Mouse (Mus musculus): ENCODE measurements at regions not wholly inside any gene's neighbourhood (a gene's known extent, or its start where the extent isn't known, plus 50 kb on each side); places are given as distances from the start of the nearest gene placed in this dataset.

DNA sequence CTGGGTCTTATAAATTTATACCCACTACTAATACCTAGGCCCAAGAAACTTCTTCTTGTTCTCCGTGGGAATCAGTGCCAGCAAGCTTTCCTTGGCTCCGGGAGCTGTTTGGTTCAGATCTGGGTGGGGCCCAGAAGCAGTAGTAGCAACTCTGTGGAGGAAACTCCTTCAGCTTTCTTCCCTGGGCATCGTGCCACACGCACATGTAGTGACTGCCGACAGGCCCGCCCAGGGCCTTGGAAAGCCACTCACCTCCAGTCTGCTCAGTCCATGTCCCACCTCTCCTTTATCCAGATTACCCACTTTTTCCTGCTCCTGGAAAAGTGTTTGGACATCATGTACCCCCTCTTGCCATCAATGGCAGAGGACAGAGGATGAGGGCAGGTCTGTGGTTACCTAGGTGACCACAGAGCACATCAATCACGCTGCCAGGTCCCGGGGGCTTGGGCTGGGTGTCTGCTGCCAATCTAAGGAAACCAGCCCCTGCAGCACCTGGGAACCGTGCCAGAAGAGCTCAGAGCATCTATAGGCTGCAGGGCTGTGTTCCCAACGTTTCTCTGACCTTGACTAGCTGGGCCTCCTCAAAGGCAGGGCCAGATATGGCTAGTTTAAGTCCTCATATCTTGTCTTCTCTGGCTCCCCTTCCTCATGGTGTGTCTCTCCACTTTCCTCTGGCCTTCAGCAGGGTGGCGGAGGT lies 63.1 kb upstream of the Mef2a start:
- Histone ChIP-seq H3K9me3 (ENCODE audit: control insufficient read depth, low read length) (no peaks in the 10 kb centered on the region), H3K27ac (ENCODE audit: low read depth, low read length) (no peak overlapping the region), H3K27me3 (ENCODE audit: control insufficient read depth, insufficient read depth, low read length) (no peaks in the 10 kb centered on the region), H3K4me3 (ENCODE audit: low read length) (no peak overlapping the region), H3K9ac (ENCODE audit: low read depth, low read length) (no peak overlapping the region), H3K4me1 (ENCODE audit: control insufficient read depth, insufficient read depth, low read length) (no peaks in the 10 kb centered on the region), H3K4me2 (replicated peaks; ENCODE audit: low read depth, low read length) (no peak overlapping the region), H3K36me3 (ENCODE audit: control insufficient read depth, insufficient read depth, low read length) (no peaks in the 10 kb centered on the region)
- WGBS = 70% methylated on average over 11 of the region's 11 CpGs
- no peak for ATAC-seq (ENCODE audit: low FRiP score, low TSS enrichment)

DNA sequence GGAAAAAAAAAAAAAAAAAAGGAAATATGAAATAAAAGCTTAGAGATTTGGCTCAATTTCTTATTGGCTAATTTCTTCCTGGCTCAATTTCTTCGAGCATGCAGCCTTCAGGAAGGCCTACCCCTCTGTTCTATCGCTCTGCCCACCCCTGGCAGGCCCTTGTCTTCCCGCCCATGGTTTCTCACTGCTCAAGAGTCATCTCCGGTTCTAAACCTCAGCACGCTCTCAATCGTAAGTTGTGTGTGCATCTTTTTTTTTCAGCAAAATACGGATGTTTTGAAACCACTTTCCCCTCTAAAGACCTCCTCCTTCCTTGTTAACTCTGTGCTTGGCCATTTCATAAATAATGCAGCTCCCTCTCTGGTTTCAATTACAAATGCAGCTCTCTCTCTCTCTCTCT lies 58.3 kb upstream of the Mef2a start:
- WGBS = 84% methylated on average over 7 of the region's 7 CpGs
- Histone ChIP-seq H3K36me3 (ENCODE audit: control insufficient read depth, insufficient read depth, low read length) (no peaks in the 10 kb centered on the region), H3K27ac (ENCODE audit: low read depth, low read length) (no peak overlapping the region), H3K4me2 (replicated peaks; ENCODE audit: low read depth, low read length) (no peak overlapping the region), H3K9ac (ENCODE audit: low read depth, low read length) (no peak overlapping the region), H3K9me3 (ENCODE audit: control insufficient read depth, low read length) (no peaks in the 10 kb centered on the region), H3K27me3 (ENCODE audit: control insufficient read depth, insufficient read depth, low read length) (no peaks in the 10 kb centered on the region), H3K4me3 (ENCODE audit: low read length) (no peak overlapping the region), H3K4me1 (ENCODE audit: control insufficient read depth, insufficient read depth, low read length) (no peaks in the 10 kb centered on the region)
- ATAC-seq (ENCODE audit: low FRiP score, low TSS enrichment) = no peak

DNA sequence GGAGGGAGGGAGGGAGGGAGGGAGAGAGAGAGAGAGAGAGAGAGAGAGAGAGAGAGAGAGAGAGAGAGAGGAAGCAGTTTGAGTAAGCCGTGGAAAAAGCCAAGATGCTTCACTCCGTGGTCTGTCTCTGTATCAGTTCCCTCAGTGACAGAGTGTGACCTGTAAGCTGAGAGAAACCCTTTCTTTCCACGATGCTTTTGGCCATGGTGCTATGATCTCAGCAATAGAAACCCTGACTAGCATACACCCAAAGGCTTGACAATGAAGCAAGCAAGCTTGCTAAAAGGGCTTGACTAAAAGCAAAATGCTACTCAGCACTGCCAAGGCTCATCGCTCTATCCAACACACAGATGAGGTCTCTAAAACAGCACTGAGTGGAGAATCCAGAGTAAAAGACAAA lies 57.4 kb upstream of the Mef2a start:
- no peak overlapping the region for H3K4me3 ChIP-seq (ENCODE audit: low read length)
- H3K9me3 ChIP-seq (ENCODE audit: control insufficient read depth, low read length) = no peaks in the 10 kb centered on the region
- no peak overlapping the region for H3K9ac ChIP-seq (ENCODE audit: low read depth, low read length)
- ATAC-seq (ENCODE audit: low FRiP score, low TSS enrichment) = no peak
- no peaks in the 10 kb centered on the region for H3K4me1 ChIP-seq (ENCODE audit: control insufficient read depth, insufficient read depth, low read length)
- H3K27ac ChIP-seq (ENCODE audit: low read depth, low read length) = no peak overlapping the region
- 88% methylated on average over 4 of the region's 4 CpGs for WGBS
- H3K27me3 ChIP-seq (ENCODE audit: control insufficient read depth, insufficient read depth, low read length) = no peaks in the 10 kb centered on the region
- no peak overlapping the region for H3K4me2 ChIP-seq (replicated peaks; ENCODE audit: low read depth, low read length)
- no peaks in the 10 kb centered on the region for H3K36me3 ChIP-seq (ENCODE audit: control insufficient read depth, insufficient read depth, low read length)

DNA sequence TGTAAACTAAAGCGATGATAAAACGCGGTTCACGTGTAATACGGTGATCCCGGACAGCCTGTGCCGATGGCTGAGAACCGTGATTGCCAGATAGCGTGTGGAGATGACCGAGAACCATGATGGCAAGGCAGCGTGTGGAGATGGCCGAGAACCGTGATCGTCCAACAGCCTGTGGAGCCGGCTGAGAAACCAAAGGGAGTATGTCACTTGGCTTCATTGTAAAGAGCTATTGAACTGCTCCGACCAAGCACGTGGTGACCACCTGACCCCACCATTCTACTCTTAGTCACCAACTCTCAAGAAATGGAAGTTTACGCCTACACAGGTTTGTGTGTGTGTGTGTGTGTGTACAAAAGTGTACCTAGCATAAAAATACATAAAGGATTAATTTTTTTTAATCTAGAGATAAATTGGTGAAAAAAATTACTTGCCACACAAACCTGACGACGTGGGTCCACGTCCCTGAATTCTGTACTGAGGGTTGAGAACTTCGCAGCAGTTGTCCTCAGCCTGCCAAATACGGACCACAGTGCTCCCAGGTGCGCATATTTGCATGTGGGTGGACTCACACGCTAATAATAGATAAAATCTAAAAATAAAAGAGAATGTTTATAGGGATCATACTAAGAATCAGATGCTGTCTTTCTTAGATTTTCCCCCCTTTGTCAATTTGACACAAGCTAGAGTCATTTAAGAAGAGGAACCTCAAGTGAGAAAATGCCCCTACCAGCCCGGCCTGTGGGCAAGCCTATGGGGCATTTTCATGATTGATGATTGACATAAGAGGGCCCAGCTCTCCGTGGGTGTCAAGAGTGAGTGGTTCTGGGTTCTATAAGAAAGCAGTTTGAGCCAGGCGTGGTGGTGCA lies 56.6 kb upstream of the Mef2a start:
- no peak overlapping the region for H3K4me2 ChIP-seq (replicated peaks; ENCODE audit: low read depth, low read length)
- 93% methylated on average over 28 of the region's 28 CpGs for whole genome bisulfite sequencing
- no peaks in the 10 kb centered on the region for H3K4me1 ChIP-seq (ENCODE audit: control insufficient read depth, insufficient read depth, low read length)
- H3K36me3 ChIP-seq (ENCODE audit: control insufficient read depth, insufficient read depth, low read length) = no peaks in the 10 kb centered on the region
- no peaks in the 10 kb centered on the region for H3K27me3 ChIP-seq (ENCODE audit: control insufficient read depth, insufficient read depth, low read length)
- no peaks in the 10 kb centered on the region for H3K9me3 ChIP-seq (ENCODE audit: control insufficient read depth, low read length)
- H3K9ac ChIP-seq (ENCODE audit: low read depth, low read length) = no peak overlapping the region
- H3K27ac ChIP-seq (ENCODE audit: low read depth, low read length) = no peak overlapping the region
- H3K4me3 ChIP-seq (ENCODE audit: low read length) = no peak overlapping the region
- no peak for ATAC-seq (ENCODE audit: low FRiP score, low TSS enrichment)

DNA sequence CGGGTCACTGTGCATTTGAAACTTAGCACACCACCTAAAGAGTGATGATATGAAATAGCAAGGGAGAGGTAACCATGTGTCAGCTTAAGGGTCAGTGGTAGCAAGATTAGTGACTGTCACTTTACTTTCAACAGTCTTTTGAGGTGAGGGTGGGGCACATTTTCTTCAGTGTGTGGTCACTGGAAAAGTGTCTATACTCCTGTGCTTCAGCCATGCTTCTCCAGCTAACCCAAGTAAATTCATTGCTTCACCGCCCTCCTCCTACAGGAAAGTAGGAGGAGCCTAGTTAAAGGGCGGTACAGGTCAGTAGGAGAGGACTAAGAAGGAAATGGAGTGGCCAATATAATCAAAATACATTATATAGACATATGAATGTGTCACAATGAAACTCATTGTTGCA lies 55.7 kb upstream of the Mef2a start:
- H3K9me3 ChIP-seq (ENCODE audit: control insufficient read depth, low read length) = no peaks in the 10 kb centered on the region
- H3K9ac ChIP-seq (ENCODE audit: low read depth, low read length) = no peak overlapping the region
- H3K27ac ChIP-seq (ENCODE audit: low read depth, low read length) = no peak overlapping the region
- no peaks in the 10 kb centered on the region for H3K27me3 ChIP-seq (ENCODE audit: control insufficient read depth, insufficient read depth, low read length)
- WGBS = 87% methylated on average over 3 of the region's 3 CpGs
- ATAC-seq (ENCODE audit: low FRiP score, low TSS enrichment) = no peak
- H3K36me3 ChIP-seq (ENCODE audit: control insufficient read depth, insufficient read depth, low read length) = no peaks in the 10 kb centered on the region
- no peak overlapping the region for H3K4me3 ChIP-seq (ENCODE audit: low read length)
- H3K4me1 ChIP-seq (ENCODE audit: control insufficient read depth, insufficient read depth, low read length) = no peaks in the 10 kb centered on the region
- H3K4me2 ChIP-seq (replicated peaks; ENCODE audit: low read depth, low read length) = no peak overlapping the region

DNA sequence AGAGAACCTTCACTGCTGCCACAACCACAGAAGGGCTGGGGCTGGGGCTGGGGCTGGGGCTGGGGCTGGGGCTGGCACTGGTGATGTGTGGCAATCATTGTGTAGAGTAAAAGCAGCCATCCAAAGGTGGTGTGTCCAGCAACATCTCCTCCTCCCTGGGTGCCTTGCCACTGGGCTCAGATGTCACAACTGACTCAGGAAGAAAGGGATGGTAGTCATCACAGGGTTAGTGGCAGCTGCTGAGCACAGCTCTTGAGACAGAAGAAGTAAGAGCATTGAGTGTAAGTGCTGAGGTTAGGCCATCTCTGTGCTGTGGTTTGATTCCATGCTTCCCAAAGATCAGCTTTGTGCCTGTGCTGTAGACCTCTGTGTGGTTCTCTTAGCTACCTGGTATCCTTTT lies 53.4 kb upstream of the Mef2a start:
- Histone ChIP-seq H3K27me3 (ENCODE audit: control insufficient read depth, insufficient read depth, low read length) (no peaks in the 10 kb centered on the region), H3K9me3 (ENCODE audit: control insufficient read depth, low read length) (no peaks in the 10 kb centered on the region), H3K36me3 (ENCODE audit: control insufficient read depth, insufficient read depth, low read length) (no peaks in the 10 kb centered on the region), H3K4me2 (replicated peaks; ENCODE audit: low read depth, low read length) (no peak overlapping the region), H3K27ac (ENCODE audit: low read depth, low read length) (no peak overlapping the region), H3K4me1 (ENCODE audit: control insufficient read depth, insufficient read depth, low read length) (no peaks in the 10 kb centered on the region), H3K9ac (ENCODE audit: low read depth, low read length) (no peak overlapping the region), H3K4me3 (ENCODE audit: low read length) (no peak overlapping the region)
- ATAC-seq (ENCODE audit: low FRiP score, low TSS enrichment) = no peak

DNA sequence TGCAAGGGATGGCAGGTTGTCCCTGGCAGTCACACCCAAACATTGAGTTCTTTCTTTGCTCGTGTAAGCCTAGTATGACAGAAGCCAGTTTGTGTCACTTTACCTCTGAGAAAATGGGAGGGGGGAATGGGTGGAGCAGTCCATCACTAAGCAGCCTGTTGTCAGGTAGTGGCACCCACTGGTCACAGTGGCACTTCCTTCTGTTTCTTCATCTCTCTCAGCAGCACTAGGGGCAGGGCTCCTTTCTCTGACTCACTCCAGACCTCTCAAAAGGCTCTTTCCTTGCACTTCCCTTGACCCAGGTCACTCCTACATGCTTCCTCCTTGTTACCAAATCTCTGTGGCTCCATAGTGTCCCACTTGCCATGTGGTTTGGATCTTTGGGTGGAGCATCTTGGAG lies 52.9 kb upstream of the Mef2a start:
- Histone ChIP-seq H3K27me3 (ENCODE audit: control insufficient read depth, insufficient read depth, low read length) (no peaks in the 10 kb centered on the region), H3K9ac (ENCODE audit: low read depth, low read length) (no peak overlapping the region), H3K9me3 (ENCODE audit: control insufficient read depth, low read length) (no peaks in the 10 kb centered on the region), H3K4me1 (ENCODE audit: control insufficient read depth, insufficient read depth, low read length) (no peaks in the 10 kb centered on the region), H3K27ac (ENCODE audit: low read depth, low read length) (no peak overlapping the region; the same call in 1 of the 2 replicates), H3K4me2 (replicated peaks; ENCODE audit: low read depth, low read length) (no peak overlapping the region), H3K4me3 (ENCODE audit: low read length) (no peak overlapping the region), H3K36me3 (ENCODE audit: control insufficient read depth, insufficient read depth, low read length) (no peaks in the 10 kb centered on the region)
- no peak for ATAC-seq (ENCODE audit: low FRiP score, low TSS enrichment)
- 56% methylated on average over 1 of the region's 1 CpGs for WGBS

DNA sequence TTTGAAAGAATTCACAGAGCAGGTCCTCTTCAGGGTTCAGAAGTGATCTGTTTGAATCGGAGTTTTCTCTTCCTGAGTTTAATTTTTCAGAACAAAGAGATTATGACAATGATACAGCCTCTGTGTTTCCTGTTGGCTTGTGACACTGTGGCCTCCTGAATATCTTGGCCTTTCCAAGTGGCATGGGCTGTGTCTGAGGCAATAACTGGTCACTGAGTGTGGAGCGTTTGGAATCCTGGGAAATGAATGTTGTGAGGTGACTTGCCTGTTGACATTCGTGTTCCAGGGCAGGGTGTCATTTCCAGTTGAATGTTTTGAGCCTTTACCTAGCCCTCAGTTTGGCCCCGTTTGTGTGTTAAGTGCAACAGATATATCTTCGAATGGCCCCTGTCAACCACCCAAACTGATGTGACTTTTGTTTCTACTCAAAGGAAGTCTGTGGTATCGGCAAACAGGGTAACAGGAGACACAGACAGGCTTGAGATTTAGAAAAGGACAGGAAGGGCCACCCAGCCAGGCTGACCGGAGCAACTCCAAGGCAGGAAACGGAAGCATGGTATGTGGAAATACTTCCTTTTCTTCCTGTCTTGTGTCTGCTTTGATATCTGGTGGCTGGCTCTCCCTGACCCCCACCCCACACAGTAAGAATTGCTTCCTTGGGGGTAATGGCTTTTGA lies 52.3 kb upstream of the Mef2a start:
- ATAC-seq (ENCODE audit: low FRiP score, low TSS enrichment) = no peak
- Histone ChIP-seq H3K27me3 (ENCODE audit: control insufficient read depth, insufficient read depth, low read length) (no peaks in the 10 kb centered on the region), H3K4me3 (ENCODE audit: low read length) (no peak overlapping the region), H3K27ac (ENCODE audit: low read depth, low read length) (no peak overlapping the region; the same call in 1 of the 2 replicates), H3K9me3 (ENCODE audit: control insufficient read depth, low read length) (no peaks in the 10 kb centered on the region), H3K4me2 (replicated peaks; ENCODE audit: low read depth, low read length) (no peak overlapping the region), H3K9ac (ENCODE audit: low read depth, low read length) (no peak overlapping the region), H3K4me1 (ENCODE audit: control insufficient read depth, insufficient read depth, low read length) (no peaks in the 10 kb centered on the region), H3K36me3 (ENCODE audit: control insufficient read depth, insufficient read depth, low read length) (no peaks in the 10 kb centered on the region)
- WGBS = 62% methylated on average over 8 of the region's 8 CpGs
